8 mouse cellular contexts compared by ENCODE assay signal in the genomic region with DNA sequence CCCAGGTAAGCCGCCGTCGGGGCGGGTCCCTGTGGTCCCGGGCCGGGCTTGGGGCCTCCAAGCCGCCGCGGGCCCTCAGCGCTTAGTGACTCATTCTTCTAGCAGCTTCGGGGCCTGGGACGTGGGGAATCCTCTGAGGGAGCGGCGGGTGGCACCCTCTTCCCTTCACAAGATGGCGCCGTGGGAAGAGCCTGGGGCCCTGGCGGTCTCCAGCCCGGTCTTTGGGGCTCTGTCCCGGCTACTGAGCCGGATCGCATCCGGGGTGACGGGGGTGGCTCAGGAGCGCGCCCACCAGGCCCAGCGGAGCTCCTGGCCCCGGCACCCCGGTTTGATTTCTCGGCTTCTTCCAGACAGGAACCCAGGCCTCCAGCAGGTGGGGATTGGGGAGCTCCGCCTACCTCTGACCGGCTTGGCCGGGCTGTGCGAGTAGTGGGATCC. TPM values are rescaled to one million over a fixed set of nuclear protein-coding genes. Genes with fewer than 3 reads are reported as not detected.
A peak's percentile ranks its signal among the peaks of the same experiment; 100 is the strongest.
DNase-seq lines count a peak whose midpoint lies in the region; ATAC-seq and TF ChIP-seq lines count a peak whose summit lies in the region.

No protein-coding gene starts in this region.

- peak overlapping the region; percentile 87 for H3K4me2 ChIP-seq in forebrain, embryonic 15.5 days (replicated peaks)
- H3K4me2 ChIP-seq in hindbrain, embryonic 11.5 days (replicated peaks; ENCODE audit: low read depth, low read length): peak overlapping the region; percentile 65
- H3K4me2 ChIP-seq in lung, embryonic 15.5 days: peak overlapping the region; percentile 61

- H3K27me3 ChIP-seq in forebrain, embryonic 15.5 days: no peaks in the 10 kb centered on the region
- no peaks in the 10 kb centered on the region for H3K27me3 ChIP-seq in hindbrain, embryonic 11.5 days (ENCODE audit: control insufficient read depth, insufficient read depth, low read length)
- no peaks in the 10 kb centered on the region for H3K27me3 ChIP-seq in lung, embryonic 15.5 days

- peaks cover 8% of the 10 kb centered on the region for H3K4me1 ChIP-seq in brown adipose tissue, adult 24 weeks (ENCODE audit: control insufficient read depth, insufficient read depth, insufficient read length, low read length)
- peaks cover 28% of the 10 kb centered on the region for H3K4me1 ChIP-seq in forebrain, embryonic 15.5 days
- H3K4me1 ChIP-seq in hindbrain, embryonic 11.5 days (replicated peaks; ENCODE audit: control insufficient read depth, insufficient read depth, low read length): peaks cover 2% of the 10 kb centered on the region; the same call in 1 of the 2 replicates
- H3K4me1 ChIP-seq in lung, embryonic 15.5 days: peaks cover 19% of the 10 kb centered on the region
- peaks cover 2% of the 10 kb centered on the region for H3K4me1 ChIP-seq in olfactory bulb, adult 2 months (ENCODE audit: control insufficient read depth, insufficient read depth, low read length)

- no peak for TF ChIP-seq CTCF in olfactory bulb, adult 2 months (IDR thresholded peaks at IDR 0.05; ENCODE audit: insufficient read depth, low read depth, low read length)

- DNase-seq in MN1 (ENCODE audit: low spot score): peak; percentile 75
- peak; percentile 68 for DNase-seq in hindbrain, embryonic 11.5 days (ENCODE audit: low spot score)
- peak; percentile 52 for DNase-seq in layer of hippocampus, adult 9-11 months
- peak; percentile 67 for DNase-seq in urinary bladder, postnatal 14 days (ENCODE audit: low spot score)

- TF ChIP-seq POLR2A in olfactory bulb, adult 2 months (IDR thresholded peaks at IDR 0.05; ENCODE audit: insufficient read depth, low read depth, low read length): no peak

- no peak for ATAC-seq in forebrain, embryonic 15.5 days (replicated peaks)
- ATAC-seq in hindbrain, embryonic 11.5 days (ENCODE audit: low FRiP score): peak; percentile 13
- peak; percentile 0 for ATAC-seq in lung, embryonic 15.5 days (ENCODE audit: borderline replicate concordance, extremely low read depth, low FRiP score, low TSS enrichment)

- peak overlapping the region; percentile 67 for H3K27ac ChIP-seq in brown adipose tissue, adult 24 weeks (replicated peaks; ENCODE audit: low read depth, low read length)
- peak overlapping the region; percentile 99 for H3K27ac ChIP-seq in forebrain, embryonic 15.5 days (replicated peaks)
- peak overlapping the region; percentile 97 for H3K27ac ChIP-seq in hindbrain, embryonic 11.5 days (ENCODE audit: low read depth, low read length)
- H3K27ac ChIP-seq in lung, embryonic 15.5 days: peak overlapping the region; percentile 97
- H3K27ac ChIP-seq in olfactory bulb, adult 2 months (ENCODE audit: insufficient read depth, low read depth, low read length): peak overlapping the region; percentile 40; the same call in 1 of the 2 replicates

- H3K36me3 ChIP-seq in forebrain, embryonic 15.5 days: peaks cover 5% of the 10 kb centered on the region
- H3K36me3 ChIP-seq in hindbrain, embryonic 11.5 days (ENCODE audit: control insufficient read depth, insufficient read depth, low read length): no peaks in the 10 kb centered on the region
- H3K36me3 ChIP-seq in lung, embryonic 15.5 days: peaks cover 6% of the 10 kb centered on the region

- H3K4me3 ChIP-seq in brown adipose tissue, adult 24 weeks (ENCODE audit: insufficient read depth, low read depth, low read length): peak overlapping the region; percentile 80
- peak overlapping the region; percentile 89 for H3K4me3 ChIP-seq in forebrain, embryonic 15.5 days
- H3K4me3 ChIP-seq in hindbrain, embryonic 11.5 days (ENCODE audit: low read depth, low read length): peak overlapping the region; percentile 95
- H3K4me3 ChIP-seq in lung, embryonic 15.5 days: peak overlapping the region; percentile 72
- H3K4me3 ChIP-seq in olfactory bulb, adult 2 months (ENCODE audit: insufficient read depth, low read depth, low read length): peak overlapping the region; percentile 73

- H3K9me3 ChIP-seq in forebrain, embryonic 15.5 days: no peaks in the 10 kb centered on the region
- H3K9me3 ChIP-seq in hindbrain, embryonic 11.5 days (ENCODE audit: control insufficient read depth, low read length): no peaks in the 10 kb centered on the region
- no peaks in the 10 kb centered on the region for H3K9me3 ChIP-seq in lung, embryonic 15.5 days

- under 1% methylated on average over 33 of the region's 33 CpGs for WGBS in forebrain, embryonic 15.5 days
- WGBS in hindbrain, embryonic 11.5 days: 0% methylated on average over 22 of the region's 33 CpGs
- WGBS in lung, embryonic 15.5 days: under 1% methylated on average over 33 of the region's 33 CpGs
- WGBS in olfactory bulb, adult 2 months: under 1% methylated on average over 33 of the region's 33 CpGs

- H3K9ac ChIP-seq in forebrain, embryonic 15.5 days (replicated peaks): peak overlapping the region; percentile 94
- peak overlapping the region; percentile 93 for H3K9ac ChIP-seq in hindbrain, embryonic 11.5 days (ENCODE audit: low read depth, low read length)
- H3K9ac ChIP-seq in lung, embryonic 15.5 days: peak overlapping the region; percentile 85

RNA-seq across cellular contexts. Expression of a gene that starts 0.6 kb away (rescaled TPM):
- 58.7 and 61.9 TPM in 2 replicates for polyA plus RNA-seq in brown adipose tissue, adult 24 weeks (2012; ENCODE audit: insufficient read depth, insufficient read length, missing spikeins)
- polyA plus RNA-seq in forebrain, embryonic 15.5 days (2015; fragmentation: Nextera tagmentation; extraction: Ambion mirVana): 103 and 114 TPM in 2 replicates
- 103 TPM in 2 replicates for polyA plus RNA-seq in hindbrain, embryonic 11.5 days (2014; fragmentation: Nextera tagmentation; extraction: Ambion mirVana)
- 76.3 and 83.7 TPM in 2 replicates for polyA plus RNA-seq in lung, embryonic 15.5 days (2015; fragmentation: Nextera tagmentation; extraction: Ambion mirVana)
- polyA plus RNA-seq in olfactory bulb, adult 2 months (2012; ENCODE audit: insufficient read depth, insufficient read length, low replicate concordance, missing spikeins): not detected in 2 replicates

RNA-seq across cellular contexts. Expression of a gene that starts 16.5 kb away (rescaled TPM):
- not detected in 2 replicates for polyA plus RNA-seq in brown adipose tissue, adult 24 weeks (2012; ENCODE audit: insufficient read depth, insufficient read length, missing spikeins)
- polyA plus RNA-seq in forebrain, embryonic 15.5 days (2015; fragmentation: Nextera tagmentation; extraction: Ambion mirVana): 0.72 and 0.93 TPM in 2 replicates
- 1.5 and 1.8 TPM in 2 replicates for polyA plus RNA-seq in hindbrain, embryonic 11.5 days (2014; fragmentation: Nextera tagmentation; extraction: Ambion mirVana)
- polyA plus RNA-seq in lung, embryonic 15.5 days (2015; fragmentation: Nextera tagmentation; extraction: Ambion mirVana): 0.64 and 0.89 TPM in 2 replicates
- polyA plus RNA-seq in olfactory bulb, adult 2 months (2012; ENCODE audit: insufficient read depth, insufficient read length, low replicate concordance, missing spikeins): not detected in 2 replicates

RNA-seq across cellular contexts. Expression of a gene that starts 59.6 kb away (rescaled TPM):
- polyA plus RNA-seq in brown adipose tissue, adult 24 weeks (2012; ENCODE audit: insufficient read depth, insufficient read length, missing spikeins): 0.46 TPM in 1 of 2 replicates, not detected in the other
- polyA plus RNA-seq in forebrain, embryonic 15.5 days (2015; fragmentation: Nextera tagmentation; extraction: Ambion mirVana): 0.23 and 0.73 TPM in 2 replicates
- polyA plus RNA-seq in hindbrain, embryonic 11.5 days (2014; fragmentation: Nextera tagmentation; extraction: Ambion mirVana): 0.56 and 0.77 TPM in 2 replicates
- 0.24 and 0.26 TPM in 2 replicates for polyA plus RNA-seq in lung, embryonic 15.5 days (2015; fragmentation: Nextera tagmentation; extraction: Ambion mirVana)
- not detected in 2 replicates for polyA plus RNA-seq in olfactory bulb, adult 2 months (2012; ENCODE audit: insufficient read depth, insufficient read length, low replicate concordance, missing spikeins)

Comparison
In these comparisons a context has a peak if more than half of its experiments do, and no peak if none do; other contexts are left out.
1. H3K27ac ChIP-seq: peak in every context shown above with its lines; median percentile 99 in forebrain, embryonic 15.5 days; 97 in hindbrain, embryonic 11.5 days; 97 in lung, embryonic 15.5 days; 67 in brown adipose tissue, adult 24 weeks; 40 in olfactory bulb, adult 2 months.
2. RNA of a gene that starts 0.6 kb away (polyA plus RNA-seq): 103 to 114 TPM in forebrain, embryonic 15.5 days, 103 TPM in hindbrain, embryonic 11.5 days, 76.3 to 83.7 TPM in lung, embryonic 15.5 days and 58.7 to 61.9 TPM in brown adipose tissue, adult 24 weeks; not detected in olfactory bulb, adult 2 months; every median in the first group is over 10 times any median in the second.
3. Peak in every context shown above with its lines, with median percentiles within 50 percentile points of each other: DNase-seq, H3K4me3 ChIP-seq, H3K4me2 ChIP-seq and H3K9ac ChIP-seq.